Mouse (Mus musculus): ENCODE data around the gene Zfp366. TPM values are rescaled to one million over a fixed set of nuclear protein-coding genes. Genes with fewer than 3 reads are reported as not detected.
A peak's percentile ranks its signal among the peaks of the same experiment; 100 is the strongest.

Zfp366 gene
- polyA plus RNA-seq, 1 experiment from 2014 or later, result 0.47 TPM

DNA sequence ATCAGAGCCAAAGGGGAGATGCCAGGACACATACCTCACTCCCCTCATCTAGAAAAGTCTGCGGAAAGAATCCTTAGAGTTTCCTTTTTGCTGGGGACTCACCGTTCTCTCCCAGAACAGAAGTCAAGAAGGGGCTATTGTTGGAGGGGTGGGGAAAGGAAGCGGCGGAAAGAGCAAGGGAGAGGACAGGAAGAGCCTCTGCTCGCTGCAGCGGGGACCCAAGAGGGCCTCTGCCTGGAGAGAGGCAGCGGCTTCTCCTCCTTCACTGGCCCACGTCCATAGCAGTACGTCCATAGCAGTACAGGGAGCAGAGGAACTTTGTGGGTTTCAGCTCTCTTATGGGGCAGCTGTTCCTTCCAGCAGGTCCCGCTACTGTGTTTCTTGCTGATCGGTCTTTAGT lies 5.8 kb downstream of the Zfp366 start:
- Histone ChIP-seq H3K9me3 (no peaks in the 10 kb centered on the region), H3K4me1 (peaks cover 7% of the 10 kb centered on the region), H3K36me3 (replicated peaks) (no peaks in the 10 kb centered on the region), H3K27ac (peak overlapping the region; percentile 11; the same call in 1 of the 2 replicates), H3K27me3 (ENCODE audit: poor library complexity, severe bottlenecking) (no peaks in the 10 kb centered on the region), H3K4me3 (no peak overlapping the region)
- no peak for DNase-seq (ENCODE audit: extremely low spot score, low spot score)
- WGBS, result 84% methylated on average over 11 of the region's 11 CpGs

- no peak for DNase-seq (ENCODE audit: extremely low spot score, low spot score)
- H3K36me3 ChIP-seq (replicated peaks), result no peaks in the 10 kb centered on the region
- H3K4me3 ChIP-seq, result no peak overlapping the region
- 0 out of 2 replicates have a peak overlapping the region, but pooled peaks have one; percentile 15 for H3K27ac ChIP-seq
- no peaks in the 10 kb centered on the region for H3K9me3 ChIP-seq
- WGBS, result 93% methylated on average over 13 of the region's 13 CpGs
- H3K4me1 ChIP-seq, result peaks cover 7% of the 10 kb centered on the region
- H3K27me3 ChIP-seq (ENCODE audit: poor library complexity, severe bottlenecking), result no peaks in the 10 kb centered on the region
Observed at GRCm38 (mm10) chr13:99191063-99191462, 6.4 kb downstream of the Zfp366 start.

- Histone ChIP-seq H3K4me1 (no peaks in the 10 kb centered on the region), H3K36me3 (replicated peaks) (no peaks in the 10 kb centered on the region), H3K27ac (no peak overlapping the region), H3K27me3 (ENCODE audit: poor library complexity, severe bottlenecking) (no peaks in the 10 kb centered on the region), H3K9me3 (no peaks in the 10 kb centered on the region), H3K4me3 (no peak overlapping the region)
- WGBS, result 90% methylated on average over 12 of the region's 12 CpGs
- DNase-seq (ENCODE audit: extremely low spot score, low spot score), result no peak
Observed at GRCm38 (mm10) chr13:99196314-99196713, 11.7 kb downstream of the Zfp366 start.

GRCm38 (mm10) chr13:99196865-99197264 lies 12.2 kb downstream of the Zfp366 start:
- Histone ChIP-seq H3K27me3 (ENCODE audit: poor library complexity, severe bottlenecking) (no peaks in the 10 kb centered on the region), H3K36me3 (replicated peaks) (no peaks in the 10 kb centered on the region), H3K4me3 (no peak overlapping the region), H3K4me1 (peaks cover 3% of the 10 kb centered on the region), H3K27ac (no peak overlapping the region), H3K9me3 (no peaks in the 10 kb centered on the region)
- DNase-seq (ENCODE audit: extremely low spot score, low spot score), result no peak
- WGBS, result 82% methylated on average over 4 of the region's 4 CpGs

DNA sequence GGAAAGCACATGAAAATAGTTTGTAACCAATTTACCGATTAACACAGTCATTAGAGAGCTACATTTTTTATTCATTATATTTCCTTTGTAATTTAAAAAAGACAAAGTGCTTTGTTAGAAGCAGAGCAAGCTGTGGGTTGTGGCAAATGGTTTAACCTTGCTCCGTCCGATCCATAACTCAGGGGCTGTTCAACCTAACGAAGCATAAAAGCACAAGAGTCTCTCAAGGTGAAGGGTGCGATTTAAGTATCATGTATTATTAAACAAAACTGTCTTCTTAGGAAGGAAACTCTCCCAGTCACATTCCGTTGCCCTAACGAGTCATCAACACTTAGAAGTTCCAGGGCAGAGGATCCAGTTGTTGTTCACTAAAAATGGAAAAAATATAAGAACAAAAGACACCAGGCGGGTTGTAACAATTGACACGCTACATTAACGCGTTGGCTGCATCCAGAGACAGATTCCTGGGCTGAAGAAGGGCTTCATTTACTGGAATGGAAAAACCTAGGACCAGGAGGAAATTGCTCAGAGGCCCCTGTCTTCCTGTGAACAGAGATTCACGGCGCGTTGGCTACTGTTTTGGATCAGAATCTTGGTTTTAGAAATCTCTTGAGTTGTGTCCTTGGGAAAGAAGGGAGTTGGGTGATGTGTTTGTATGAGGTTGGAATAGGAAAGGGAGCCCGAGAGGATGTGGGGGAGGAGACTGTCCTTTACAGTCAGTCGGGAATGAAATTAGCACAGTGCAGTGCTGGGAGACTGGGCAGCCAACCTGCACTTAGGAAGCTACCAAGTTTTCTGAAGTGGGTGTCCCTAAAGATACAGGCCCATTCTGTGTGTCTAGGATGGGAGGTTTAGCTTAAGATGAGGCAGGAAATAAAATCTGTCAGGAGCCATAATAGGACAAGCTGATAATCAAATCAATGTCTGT lies 17.3 kb downstream of the Zfp366 start:
- no peaks in the 10 kb centered on the region for H3K9me3 ChIP-seq
- no peaks in the 10 kb centered on the region for H3K27me3 ChIP-seq (ENCODE audit: poor library complexity, severe bottlenecking)
- no peaks in the 10 kb centered on the region for H3K36me3 ChIP-seq (replicated peaks)
- H3K27ac ChIP-seq, result no peak overlapping the region
- no peak for DNase-seq (ENCODE audit: extremely low spot score, low spot score)
- H3K4me3 ChIP-seq, result no peak overlapping the region
- peaks cover 10% of the 10 kb centered on the region for H3K4me1 ChIP-seq
- WGBS, result 74% methylated on average over 16 of the region's 16 CpGs

DNA sequence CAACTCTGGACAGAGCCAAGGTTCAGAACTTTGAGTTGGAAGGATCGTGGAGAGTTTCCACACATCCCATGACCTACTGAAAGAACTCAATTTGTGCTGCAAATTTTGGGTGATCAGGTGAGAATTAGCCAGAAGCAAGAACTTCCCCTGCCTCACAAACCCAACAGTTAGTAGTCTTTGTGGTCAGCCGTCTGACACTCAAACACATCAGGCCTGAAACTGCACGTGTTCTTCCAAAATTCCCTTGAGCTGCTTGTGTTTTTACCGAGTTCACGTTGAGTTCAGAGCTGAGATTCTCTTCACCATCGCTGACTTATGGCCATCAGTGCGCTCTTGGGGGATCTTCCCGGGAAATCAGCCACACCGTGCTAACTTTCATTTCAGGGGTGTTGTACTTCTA lies 22.6 kb downstream of the Zfp366 start:
- WGBS, result 97% methylated on average over 9 of the region's 9 CpGs

GRCm38 (mm10) chr13:99209859-99210258 lies 25.2 kb downstream of the Zfp366 start:
- H3K36me3 ChIP-seq (replicated peaks), result no peaks in the 10 kb centered on the region
- no peak for DNase-seq (ENCODE audit: extremely low spot score, low spot score)
- no peaks in the 10 kb centered on the region for H3K9me3 ChIP-seq
- no peaks in the 10 kb centered on the region for H3K4me1 ChIP-seq
- no peak overlapping the region for H3K27ac ChIP-seq
- H3K4me3 ChIP-seq, result no peak overlapping the region
- H3K27me3 ChIP-seq (ENCODE audit: poor library complexity, severe bottlenecking), result no peaks in the 10 kb centered on the region
- WGBS, result 84% methylated on average over 5 of the region's 5 CpGs

More for the DNA sequence above, 22.6 kb downstream of the Zfp366 start:
- no peaks in the 10 kb centered on the region for H3K9me3 ChIP-seq
- H3K27ac ChIP-seq, result no peak overlapping the region
- H3K36me3 ChIP-seq (replicated peaks), result no peaks in the 10 kb centered on the region
- DNase-seq (ENCODE audit: extremely low spot score, low spot score), result no peak
- H3K4me1 ChIP-seq, result peaks cover 4% of the 10 kb centered on the region
- H3K27me3 ChIP-seq (ENCODE audit: poor library complexity, severe bottlenecking), result no peaks in the 10 kb centered on the region
- H3K4me3 ChIP-seq, result no peak overlapping the region

DNA sequence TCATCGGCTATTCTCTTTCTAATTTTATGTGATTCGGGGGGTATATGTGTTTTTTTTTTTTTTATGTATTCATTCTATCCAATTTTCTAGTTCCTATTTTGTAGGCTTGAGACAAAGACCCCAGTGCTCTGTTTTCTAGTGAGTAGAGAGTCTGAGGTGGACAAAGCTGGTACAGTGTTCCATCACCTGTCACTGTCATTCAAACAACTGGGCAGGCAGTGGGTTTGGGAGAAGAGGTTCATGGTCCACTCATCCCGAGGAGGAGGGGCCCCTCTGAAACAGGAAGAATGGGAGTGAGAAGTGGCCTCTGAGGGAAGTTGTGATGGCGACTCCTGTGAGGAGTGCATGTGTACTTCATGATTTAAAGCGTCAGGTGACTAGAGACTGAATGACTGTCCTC lies 26.2 kb downstream of the Zfp366 start:
- Histone ChIP-seq H3K4me1 (no peaks in the 10 kb centered on the region), H3K27ac (no peak overlapping the region), H3K27me3 (ENCODE audit: poor library complexity, severe bottlenecking) (no peaks in the 10 kb centered on the region), H3K4me3 (no peak overlapping the region), H3K9me3 (no peaks in the 10 kb centered on the region), H3K36me3 (replicated peaks) (no peaks in the 10 kb centered on the region)
- DNase-seq (ENCODE audit: extremely low spot score, low spot score), result no peak
- 85% methylated on average over 5 of the region's 5 CpGs for WGBS

- Histone ChIP-seq H3K4me1 (peaks cover 3% of the 10 kb centered on the region), H3K4me3 (no peak overlapping the region), H3K27ac (no peak overlapping the region), H3K27me3 (ENCODE audit: poor library complexity, severe bottlenecking) (no peaks in the 10 kb centered on the region), H3K36me3 (replicated peaks) (no peaks in the 10 kb centered on the region), H3K9me3 (no peaks in the 10 kb centered on the region)
- DNase-seq (ENCODE audit: extremely low spot score, low spot score), result no peak
- WGBS, result 86% methylated on average over 5 of the region's 5 CpGs
Observed at GRCm38 (mm10) chr13:99212976-99213375, 28.4 kb downstream of the Zfp366 start.

GRCm38 (mm10) chr13:99216005-99216404 lies 31.4 kb downstream of the Zfp366 start:
- Histone ChIP-seq H3K36me3 (replicated peaks) (no peaks in the 10 kb centered on the region), H3K9me3 (no peaks in the 10 kb centered on the region), H3K27ac (no peak overlapping the region), H3K4me1 (peaks cover 10% of the 10 kb centered on the region), H3K4me3 (no peak overlapping the region), H3K27me3 (ENCODE audit: poor library complexity, severe bottlenecking) (no peaks in the 10 kb centered on the region)
- DNase-seq (ENCODE audit: extremely low spot score, low spot score), result no peak
- WGBS, result 86% methylated on average over 2 of the region's 2 CpGs

DNA sequence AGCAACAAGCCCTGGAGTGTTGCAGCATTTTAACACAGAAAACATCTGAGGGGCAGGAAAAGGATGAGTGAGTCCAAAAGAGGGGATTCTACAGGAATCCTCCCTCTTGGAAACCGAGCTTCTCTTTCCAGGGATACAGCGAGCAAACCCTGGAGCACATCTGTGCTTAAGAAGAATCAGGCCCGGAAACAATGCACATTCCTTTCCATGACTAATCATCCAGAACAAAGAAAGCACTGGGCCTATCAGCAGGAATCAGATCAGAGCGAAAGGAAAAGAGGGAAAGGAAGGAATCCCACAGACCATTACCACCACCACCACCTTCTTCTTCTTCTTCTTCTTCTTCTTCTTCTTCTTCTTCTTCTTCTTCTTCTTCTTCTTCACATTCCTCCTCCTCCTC lies 33.4 kb downstream of the Zfp366 start:
- Histone ChIP-seq H3K27me3 (ENCODE audit: poor library complexity, severe bottlenecking) (no peaks in the 10 kb centered on the region), H3K36me3 (replicated peaks) (no peaks in the 10 kb centered on the region), H3K4me1 (peaks cover 10% of the 10 kb centered on the region), H3K4me3 (no peak overlapping the region), H3K27ac (no peak overlapping the region), H3K9me3 (no peaks in the 10 kb centered on the region)
- DNase-seq (ENCODE audit: extremely low spot score, low spot score), result no peak
- 6% methylated on average over 4 of the region's 4 CpGs for WGBS

DNA sequence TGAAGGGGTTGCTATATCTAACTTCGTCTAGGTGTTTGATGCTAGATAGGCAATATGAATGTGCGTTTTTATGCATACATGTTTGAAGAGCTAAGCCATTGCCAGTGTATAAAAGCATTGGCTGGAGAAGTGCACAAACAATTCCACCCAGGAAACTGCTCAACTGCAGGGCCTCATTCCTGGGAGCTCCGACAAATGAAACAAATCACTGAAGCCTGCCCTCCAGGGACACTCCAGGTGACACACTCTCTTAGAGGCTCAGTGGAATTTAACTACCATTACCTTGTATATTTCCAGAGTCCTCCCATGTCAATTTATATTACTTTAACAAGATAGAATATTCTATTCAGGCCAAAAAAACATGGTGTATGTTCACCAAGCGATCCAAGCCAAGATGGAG lies 35.0 kb downstream of the Zfp366 start:
- H3K4me1 ChIP-seq, result peaks cover 10% of the 10 kb centered on the region
- no peak overlapping the region for H3K27ac ChIP-seq
- no peaks in the 10 kb centered on the region for H3K27me3 ChIP-seq (ENCODE audit: poor library complexity, severe bottlenecking)
- no peak overlapping the region for H3K4me3 ChIP-seq
- no peaks in the 10 kb centered on the region for H3K9me3 ChIP-seq
- no peak for DNase-seq (ENCODE audit: extremely low spot score, low spot score)
- 94% methylated on average over 4 of the region's 4 CpGs for WGBS
- no peaks in the 10 kb centered on the region for H3K36me3 ChIP-seq (replicated peaks)

DNA sequence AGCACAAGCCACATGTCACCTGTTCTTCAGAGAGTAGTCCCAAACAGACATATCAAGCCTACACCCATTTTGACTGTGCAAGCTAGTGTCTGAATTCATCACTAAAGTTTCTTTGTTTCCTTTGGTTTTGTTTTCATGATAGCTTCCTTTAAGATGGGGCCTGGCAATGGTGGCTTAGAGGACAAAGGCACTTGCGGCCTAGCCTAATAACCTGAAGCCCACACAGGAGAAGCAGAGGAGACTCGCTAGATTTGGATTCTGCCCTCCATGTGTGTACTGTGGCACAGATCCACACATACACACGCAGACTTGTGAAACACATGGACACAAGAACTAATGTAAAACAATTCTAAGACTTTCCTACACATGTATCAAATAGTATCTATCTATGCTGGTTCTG lies 37.4 kb downstream of the Zfp366 start:
- 91% methylated on average over 3 of the region's 3 CpGs for WGBS
- no peaks in the 10 kb centered on the region for H3K9me3 ChIP-seq
- H3K27ac ChIP-seq, result no peak overlapping the region
- no peaks in the 10 kb centered on the region for H3K27me3 ChIP-seq (ENCODE audit: poor library complexity, severe bottlenecking)
- no peak for DNase-seq (ENCODE audit: extremely low spot score, low spot score)
- peaks cover 17% of the 10 kb centered on the region for H3K4me1 ChIP-seq
- H3K4me3 ChIP-seq, result no peak overlapping the region
- no peaks in the 10 kb centered on the region for H3K36me3 ChIP-seq (replicated peaks)
